Mouse (Mus musculus) hindbrain, embryonic 12.5 days (tissue): ENCODE results near the gene Lsm2. TPM values are rescaled to one million over a fixed set of nuclear protein-coding genes. Genes with fewer than 3 reads are reported as not detected.
"Not testable (repeated sequence)": the region's sequence is repeated elsewhere in the genome, so short reads cannot be mapped to it uniquely, and the experiment has no call there.

Experiments
- ATAC-seq: fragments of 200-750 bp; cut with Nextera tagmentation; 2 replicates; pipeline ENCODE4 v1.8.0; 2017; ENCODE audit warnings: moderate TSS enrichment; ENCODE audit not compliant: low FRiP score
- H3K27ac ChIP-seq: fragments of 300-500 bp; sonication (generic); 2 replicates; pipeline ENCODE4 v1.5.1; 2016; ENCODE audit warnings: mild to moderate bottlenecking
- H3K27me3 ChIP-seq: fragments of 300-500 bp; sonication (generic); 2 replicates; pipeline ENCODE4 v1.6.1; 2016; ENCODE audit warnings: mild to moderate bottlenecking
- H3K36me3 ChIP-seq: fragments of 300-500 bp; sonication (generic); 2 replicates; pipeline ENCODE4 v1.6.1; 2016; ENCODE audit warnings: mild to moderate bottlenecking
- H3K4me1 ChIP-seq: fragments of 300-500 bp; sonication (generic); 2 replicates; pipeline ENCODE4 v1.6.1; 2016
- H3K4me2 ChIP-seq: fragments of 300-500 bp; sonication (generic); replicated peaks from 2 replicates; pipeline ENCODE4 v1.6.1; 2016; ENCODE audit warnings: mild to moderate bottlenecking
- H3K4me3 ChIP-seq: fragments of 300-500 bp; sonication (generic); 2 replicates; pipeline ENCODE4 v1.5.1; 2016; ENCODE audit warnings: mild to moderate bottlenecking
- H3K9ac ChIP-seq: fragments of 300-500 bp; sonication (generic); 2 replicates; pipeline ENCODE4 v1.6.1; 2016; ENCODE audit warnings: mild to moderate bottlenecking, moderate library complexity
- H3K9me3 ChIP-seq: fragments of 300-500 bp; sonication (generic); replicated peaks from 2 replicates; pipeline ENCODE4 v1.6.1; 2016; ENCODE audit warnings: mild to moderate bottlenecking
- WGBS: fragments of 180-500 bp; shearing (Covaris S2); methylation state at CpG from one replicate; pipeline ENCODE4 v1.1.7; 2016; 5-methylcytosine and 5-hydroxymethylcytosine counted together
- polyA plus RNA-seq: library from polyadenylated mRNA; unstranded; fragments of >200 nt; fragmentation: Nextera tagmentation; extraction: Ambion mirVana; gene quantifications from 2 replicates; pipeline ENCODE4 v1.2.1, GENCODE M21; 2016

The Lsm2 gene
- polyA plus RNA-seq, 1 experiment from 2014 or later, result 158 TPM

DNA sequence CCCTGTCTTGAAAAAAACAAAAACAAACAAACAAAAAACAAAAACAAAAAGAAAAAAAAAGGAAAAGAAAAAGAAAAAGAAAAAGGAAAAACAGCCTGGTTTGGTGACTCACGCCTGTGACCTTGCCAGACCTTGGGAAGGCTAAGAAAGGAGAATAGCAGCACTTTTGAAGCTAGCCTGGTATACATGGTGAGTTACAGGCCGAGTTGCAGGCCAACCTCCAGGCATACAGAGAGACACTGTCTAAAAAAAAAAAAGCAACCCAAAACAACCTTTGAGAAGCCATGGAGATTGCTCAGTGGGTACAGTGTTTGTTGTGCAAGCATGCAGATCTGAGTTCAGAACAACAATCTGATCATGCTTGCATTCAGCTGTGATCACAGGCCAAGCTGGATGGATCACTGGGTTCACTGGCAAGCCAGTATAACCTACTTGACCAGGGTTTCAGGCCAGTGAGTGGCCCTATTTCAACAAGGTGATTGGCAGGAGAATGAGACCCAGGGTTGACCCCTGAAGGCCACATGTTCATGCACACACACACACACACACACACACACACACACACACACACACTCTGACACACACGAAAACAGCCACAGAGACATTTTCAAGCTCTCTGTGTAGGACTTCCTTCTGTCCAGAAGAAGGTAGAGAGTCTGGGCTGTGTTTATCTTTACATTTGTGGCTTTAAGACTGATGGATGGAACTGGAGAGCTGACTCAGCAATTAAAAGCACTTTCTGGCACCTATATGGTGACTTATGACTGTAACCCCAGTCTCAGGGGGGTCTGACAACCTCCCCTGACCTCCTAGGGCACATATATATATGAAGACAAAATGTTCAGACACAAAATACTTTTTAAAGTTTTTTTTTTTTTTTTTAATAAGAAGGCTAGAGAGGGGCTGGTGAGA lies 5.8 kb upstream of the Lsm2 start:
- Histone ChIP-seq H3K9ac (no peak overlapping the region), H3K27me3 (peaks cover 14% of the 10 kb centered on the region), H3K4me3 (no peak overlapping the region), H3K4me2 (no peak overlapping the region), H3K36me3 (no peaks in the 10 kb centered on the region), H3K4me1 (peaks cover 7% of the 10 kb centered on the region), H3K9me3 (no peaks in the 10 kb centered on the region), H3K27ac (no peak overlapping the region)
- no peak for ATAC-seq
- 84% methylated on average over 3 of the region's 3 CpGs for WGBS

DNA sequence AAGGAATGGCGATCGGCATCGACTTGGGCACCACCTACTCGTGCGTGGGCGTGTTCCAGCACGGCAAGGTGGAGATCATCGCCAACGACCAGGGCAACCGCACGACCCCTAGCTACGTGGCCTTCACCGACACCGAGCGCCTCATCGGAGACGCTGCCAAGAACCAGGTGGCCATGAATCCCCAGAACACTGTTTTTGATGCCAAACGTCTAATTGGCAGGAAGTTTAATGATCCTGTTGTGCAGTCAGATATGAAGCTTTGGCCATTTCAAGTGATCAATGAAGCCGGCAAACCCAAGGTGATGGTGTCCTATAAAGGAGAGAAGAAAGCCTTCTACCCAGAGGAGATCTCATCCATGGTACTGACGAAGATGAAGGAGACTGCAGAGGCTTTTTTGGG lies 4.7 kb upstream of the Lsm2 start:
- no peak for ATAC-seq
- H3K36me3 ChIP-seq, result no peaks in the 10 kb centered on the region
- no peak overlapping the region for H3K4me3 ChIP-seq
- H3K4me2 ChIP-seq, result no peak overlapping the region
- H3K27me3 ChIP-seq, result peaks cover 14% of the 10 kb centered on the region
- H3K4me1 ChIP-seq, result peaks cover 10% of the 10 kb centered on the region
- H3K27ac ChIP-seq, result no peak overlapping the region
- no peak overlapping the region for H3K9ac ChIP-seq
- no peaks in the 10 kb centered on the region for H3K9me3 ChIP-seq
- 93% methylated on average over 20 of the region's 20 CpGs for WGBS

DNA sequence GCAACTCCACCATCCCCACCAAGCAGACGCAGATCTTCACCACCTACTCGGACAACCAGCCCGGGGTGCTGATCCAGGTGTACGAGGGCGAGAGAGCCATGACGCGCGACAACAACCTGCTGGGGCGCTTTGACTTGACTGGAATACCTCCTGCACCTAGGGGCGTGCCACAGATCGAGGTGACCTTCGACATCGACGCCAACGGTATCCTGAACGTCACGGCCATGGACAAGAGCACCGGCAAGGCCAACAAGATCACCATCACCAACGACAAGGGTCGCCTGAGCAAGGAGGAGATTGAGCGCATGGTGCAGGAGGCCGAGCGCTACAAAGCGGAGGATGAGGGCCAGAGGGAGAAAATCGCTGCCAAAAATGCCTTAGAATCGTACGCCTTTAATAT lies 3.4 kb upstream of the Lsm2 start:
- WGBS, result 89% methylated on average over 27 of the region's 27 CpGs
- H3K4me1 ChIP-seq, result peaks cover 15% of the 10 kb centered on the region
- H3K4me3 ChIP-seq, result no peak overlapping the region
- no peak overlapping the region for H3K4me2 ChIP-seq
- no peak overlapping the region for H3K9ac ChIP-seq
- no peaks in the 10 kb centered on the region for H3K36me3 ChIP-seq
- no peaks in the 10 kb centered on the region for H3K9me3 ChIP-seq
- H3K27ac ChIP-seq, result no peak overlapping the region
- ATAC-seq, result no peak
- H3K27me3 ChIP-seq, result peaks cover 9% of the 10 kb centered on the region

DNA sequence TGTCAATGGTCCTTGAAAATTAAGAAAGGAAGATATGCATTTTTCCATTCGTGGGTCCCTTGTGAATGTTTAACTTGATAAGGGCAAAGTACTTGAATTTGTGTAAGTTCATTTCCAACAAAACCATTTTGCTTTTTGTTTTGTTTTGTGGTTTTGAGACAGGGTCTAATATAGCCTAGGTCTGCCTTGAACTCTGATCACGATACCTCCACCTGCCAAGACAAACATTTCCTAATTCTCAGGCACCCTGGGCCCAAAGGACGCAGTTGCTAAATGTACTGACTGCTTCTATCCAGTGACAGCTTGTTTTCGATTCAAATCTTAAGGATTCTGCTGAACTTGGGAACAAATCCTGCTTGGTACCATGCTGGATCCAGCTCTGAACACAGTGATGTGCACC lies 2.0 kb upstream of the Lsm2 start:
- no peak overlapping the region for H3K4me2 ChIP-seq
- ATAC-seq, result no peak
- H3K4me3 ChIP-seq, result no peak overlapping the region
- H3K27ac ChIP-seq, result no peak overlapping the region
- peaks cover 15% of the 10 kb centered on the region for H3K4me1 ChIP-seq
- no peaks in the 10 kb centered on the region for H3K27me3 ChIP-seq
- H3K36me3 ChIP-seq, result no peaks in the 10 kb centered on the region
- H3K9me3 ChIP-seq, result no peaks in the 10 kb centered on the region
- no peak overlapping the region for H3K9ac ChIP-seq
- WGBS, result 96% methylated on average over 4 of the region's 4 CpGs

DNA sequence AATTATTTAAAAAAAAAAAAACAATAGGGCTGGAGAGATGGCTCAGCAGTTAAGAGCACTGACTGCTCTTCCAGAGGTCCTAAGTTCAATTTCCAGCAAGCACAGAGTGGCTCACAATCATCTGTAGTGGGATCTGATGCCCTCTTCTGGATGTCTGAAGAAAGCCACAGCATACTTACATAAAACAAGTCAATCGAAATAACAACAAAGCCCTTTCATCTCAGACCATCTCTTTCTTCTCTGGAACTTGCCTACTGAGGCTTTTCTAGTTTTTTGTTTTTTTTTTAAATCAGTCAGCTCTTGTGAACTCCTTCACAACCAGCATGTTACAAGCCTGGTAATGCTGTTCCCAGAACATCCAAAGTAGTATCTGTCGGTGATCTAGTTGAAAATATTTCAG lies 1.0 kb upstream of the Lsm2 start:
- Histone ChIP-seq H3K9ac (peak overlapping the region; percentile 84), H3K4me2 (peak overlapping the region; percentile 82), H3K9me3 (no peaks in the 10 kb centered on the region), H3K36me3 (peaks cover 8% of the 10 kb centered on the region), H3K27ac (0 out of 2 replicates have a peak overlapping the region, but pooled peaks have one; percentile 96), H3K4me1 (peaks cover 15% of the 10 kb centered on the region), H3K27me3 (no peaks in the 10 kb centered on the region), H3K4me3 (peak overlapping the region; percentile 69)
- WGBS, result 15% methylated on average over 2 of the region's 2 CpGs
- no peak for ATAC-seq

DNA sequence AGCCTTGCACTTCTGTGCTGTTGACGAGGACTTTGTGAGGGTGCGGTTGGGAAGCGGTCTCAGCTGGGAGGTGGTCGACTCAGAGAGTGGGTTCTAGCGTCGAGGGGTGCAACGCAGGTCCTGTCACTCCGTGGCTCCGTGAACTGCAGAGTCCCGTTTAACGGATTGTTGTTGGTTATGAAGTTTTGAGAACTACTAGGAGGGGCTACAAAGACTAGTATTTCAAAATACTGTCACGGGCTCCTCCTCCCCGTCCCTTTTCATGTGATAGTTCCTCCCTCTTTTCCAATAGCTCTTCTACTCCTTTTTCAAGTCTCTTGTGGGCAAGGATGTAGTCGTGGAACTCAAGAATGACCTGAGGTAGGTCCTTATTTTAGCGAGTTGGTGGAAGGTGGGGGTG lies 666 bp downstream of the Lsm2 start:
- peak overlapping the region; percentile 84 for H3K9ac ChIP-seq
- peaks cover 15% of the 10 kb centered on the region for H3K4me1 ChIP-seq
- H3K4me2 ChIP-seq, result peak overlapping the region; percentile 82
- peak overlapping the region; percentile 96 for H3K27ac ChIP-seq
- H3K36me3 ChIP-seq, result peaks cover 20% of the 10 kb centered on the region
- H3K27me3 ChIP-seq, result no peaks in the 10 kb centered on the region
- 0% methylated on average over 15 of the region's 15 CpGs for WGBS
- H3K9me3 ChIP-seq, result no peaks in the 10 kb centered on the region
- H3K4me3 ChIP-seq, result peak overlapping the region; percentile 69
- ATAC-seq, result peak; percentile 29; the same call in 1 of the 2 replicates

DNA sequence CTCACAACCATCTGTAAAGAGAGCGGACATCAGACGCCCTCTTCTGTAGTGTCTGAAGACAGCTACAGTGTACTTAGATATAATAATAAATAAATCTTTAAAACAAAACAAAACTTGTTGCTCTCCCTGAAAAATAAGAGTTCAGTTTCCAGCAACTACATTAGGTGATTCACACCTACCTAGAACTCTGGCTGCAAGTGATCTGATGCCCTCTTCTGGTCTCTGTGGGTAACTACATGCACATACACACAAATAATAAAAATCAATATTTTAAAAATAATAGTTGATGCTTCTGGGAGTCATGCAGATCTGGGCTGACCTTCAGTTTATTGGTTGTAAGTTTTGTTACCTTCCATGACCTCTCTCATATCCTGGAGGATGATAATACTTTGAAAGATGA lies 2.6 kb downstream of the Lsm2 start:
- Histone ChIP-seq H3K4me2 (no peak overlapping the region), H3K4me1 (peaks cover 15% of the 10 kb centered on the region), H3K4me3 (no peak overlapping the region), H3K9me3 (no peaks in the 10 kb centered on the region), H3K27ac (no peak overlapping the region), H3K27me3 (no peaks in the 10 kb centered on the region), H3K36me3 (peaks cover 27% of the 10 kb centered on the region), H3K9ac (no peak overlapping the region)
- WGBS, result 79% methylated on average over 2 of the region's 2 CpGs
- ATAC-seq, result no peak

DNA sequence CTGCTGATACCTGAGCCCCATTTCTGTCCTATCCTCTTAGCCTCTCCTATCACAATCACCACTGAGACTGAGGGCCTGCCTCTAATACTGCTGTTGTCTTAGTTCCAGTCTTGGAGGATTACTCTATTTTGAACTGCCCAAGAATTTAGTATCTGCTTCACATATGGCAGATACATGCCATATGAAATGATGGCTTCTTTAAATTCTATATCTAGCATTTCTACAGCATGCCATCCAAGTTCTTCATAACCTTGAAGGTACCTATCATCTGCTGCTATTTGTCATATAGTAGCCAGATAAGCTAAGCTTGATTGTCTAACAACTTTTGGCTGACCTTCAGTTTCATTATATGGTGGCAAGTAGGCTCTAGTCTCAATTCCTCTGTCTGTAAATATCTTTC lies 13.1 kb downstream of the Lsm2 start:
- H3K27ac ChIP-seq, result no peak overlapping the region
- no peaks in the 10 kb centered on the region for H3K9me3 ChIP-seq
- no peaks in the 10 kb centered on the region for H3K27me3 ChIP-seq
- H3K4me3 ChIP-seq, result no peak overlapping the region
- no peak overlapping the region for H3K4me2 ChIP-seq
- no peak for ATAC-seq
- H3K36me3 ChIP-seq, result peaks cover 17% of the 10 kb centered on the region; the same call in 1 of the 2 replicates
- H3K4me1 ChIP-seq, result peaks cover 18% of the 10 kb centered on the region
- H3K9ac ChIP-seq, result no peak overlapping the region

DNA sequence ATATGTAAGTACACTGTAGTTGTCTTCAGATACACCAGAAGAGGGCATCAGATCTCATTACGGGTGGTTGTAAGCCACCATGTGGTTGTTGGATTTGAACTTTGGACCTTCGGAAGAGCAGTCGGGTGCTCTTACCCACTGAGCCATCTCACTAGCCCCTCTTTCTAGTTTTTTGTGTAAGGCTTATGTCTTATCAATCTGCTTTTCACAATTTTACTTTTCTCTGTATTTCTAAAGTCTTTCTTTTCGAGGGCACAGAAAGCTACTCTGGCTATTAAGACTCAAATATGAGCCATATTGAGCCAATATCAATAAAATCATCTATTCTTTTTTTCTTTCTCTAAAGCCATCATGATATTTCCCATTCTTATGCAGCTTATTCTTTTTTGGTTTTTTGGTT lies 13.5 kb downstream of the Lsm2 start:
- H3K4me1 ChIP-seq, result peaks cover 22% of the 10 kb centered on the region
- H3K36me3 ChIP-seq, result peaks cover 17% of the 10 kb centered on the region; the same call in 1 of the 2 replicates
- not testable (repeated sequence) for H3K4me3 ChIP-seq, H3K9me3 ChIP-seq, H3K27ac ChIP-seq, ATAC-seq, H3K9ac ChIP-seq, H3K4me2 ChIP-seq, H3K27me3 ChIP-seq
- 95% methylated on average over 4 of the region's 4 CpGs for WGBS

DNA sequence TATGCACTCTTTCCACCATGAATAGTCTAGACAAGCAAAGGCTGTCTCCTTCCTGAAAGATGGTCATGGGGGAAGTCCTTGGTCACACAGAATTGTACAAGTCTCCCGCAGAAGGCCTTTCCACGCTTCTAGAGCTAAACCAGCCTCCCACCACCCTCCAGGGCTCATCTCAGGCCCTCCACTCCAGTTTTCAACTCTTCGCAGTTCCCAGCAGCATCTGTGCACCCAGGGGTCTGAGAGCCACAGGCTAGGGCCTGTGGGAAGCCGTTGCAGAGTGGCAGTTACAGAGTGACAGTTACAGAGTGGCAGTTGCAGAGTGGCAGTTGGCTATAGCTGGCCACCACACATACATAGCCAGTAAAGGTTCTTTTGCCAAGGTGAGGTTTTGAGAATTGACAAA lies 14.3 kb downstream of the Lsm2 start:
- 95% methylated on average over 4 of the region's 4 CpGs for WGBS
- H3K9me3 ChIP-seq, H3K27ac ChIP-seq, H3K4me3 ChIP-seq, H3K27me3 ChIP-seq, ATAC-seq, H3K9ac ChIP-seq, H3K4me2 ChIP-seq: not testable (repeated sequence)
- H3K4me1 ChIP-seq, result peaks cover 23% of the 10 kb centered on the region
- peaks cover 15% of the 10 kb centered on the region; the same call in 1 of the 2 replicates for H3K36me3 ChIP-seq

DNA sequence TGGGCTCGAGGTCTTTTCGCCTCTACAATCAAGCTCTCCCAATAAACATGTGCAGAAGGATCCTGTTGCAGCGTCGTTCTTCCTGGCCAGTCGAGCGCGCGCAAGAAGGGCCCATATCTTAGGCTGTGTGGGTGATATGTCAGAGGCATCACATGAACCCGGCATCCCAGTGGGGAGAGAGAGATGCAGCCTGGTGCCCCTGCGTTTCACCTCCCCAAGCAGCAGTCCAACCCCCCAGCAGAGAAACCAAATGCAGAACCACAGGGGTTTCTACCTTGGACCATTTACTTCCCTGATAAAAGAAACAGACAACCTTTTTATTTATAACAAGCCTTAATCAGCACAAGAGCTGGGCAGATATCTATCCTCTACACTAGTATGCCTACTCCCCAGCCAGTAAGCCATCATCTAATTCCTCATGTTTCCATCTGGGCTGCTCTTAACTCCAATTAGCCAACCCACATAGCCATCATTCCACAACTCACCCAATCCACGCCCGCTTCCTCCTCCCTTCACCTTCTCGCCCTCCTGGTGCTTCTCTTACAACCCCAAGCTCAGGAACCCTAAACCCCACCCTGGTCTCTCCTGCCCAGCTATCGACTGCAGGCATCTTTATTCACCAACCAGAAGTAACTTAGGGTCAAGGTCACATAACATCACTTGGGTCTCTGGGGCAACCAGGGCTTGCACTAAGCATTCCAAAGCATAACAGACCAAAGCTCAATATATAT lies 14.9 kb downstream of the Lsm2 start:
- Histone ChIP-seq H3K9me3 (no peaks in the 10 kb centered on the region), H3K27me3 (no peaks in the 10 kb centered on the region), H3K4me3 (no peak overlapping the region), H3K36me3 (0 out of 2 replicates have a peak, but pooled peaks cover 10% of the 10 kb centered on the region), H3K27ac (no peak overlapping the region; the same call in 1 of the 2 replicates), H3K4me1 (peaks cover 25% of the 10 kb centered on the region), H3K4me2 (no peak overlapping the region; the same call in 1 of the 2 replicates), H3K9ac (no peak overlapping the region)
- no peak for ATAC-seq
- WGBS, result 93% methylated on average over 13 of the region's 14 CpGs

DNA sequence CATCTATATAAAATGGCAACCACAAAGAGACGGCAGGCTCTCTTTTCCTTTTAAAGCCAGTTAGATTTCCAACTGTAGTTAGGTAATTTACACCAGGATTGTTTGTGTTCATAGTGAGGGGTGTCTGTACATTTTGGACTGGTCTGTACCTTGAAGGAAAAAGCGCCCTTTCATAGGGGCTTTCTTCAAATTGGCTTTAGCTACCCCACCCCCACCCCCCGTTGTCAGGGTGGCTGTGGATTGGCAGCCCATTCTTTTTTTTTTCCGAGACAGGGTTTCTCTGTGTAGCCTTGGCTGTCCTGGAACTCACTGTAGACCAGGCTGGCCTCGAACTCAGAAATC lies 15.5 kb downstream of the Lsm2 start:
- no peak for ATAC-seq
- Histone ChIP-seq H3K27me3 (no peaks in the 10 kb centered on the region), H3K27ac (no peak overlapping the region), H3K9ac (no peak overlapping the region), H3K36me3 (0 out of 2 replicates have a peak, but pooled peaks cover 10% of the 10 kb centered on the region), H3K9me3 (no peaks in the 10 kb centered on the region), H3K4me2 (no peak overlapping the region), H3K4me1 (peaks cover 30% of the 10 kb centered on the region), H3K4me3 (no peak overlapping the region)
- 86% methylated on average over 5 of the region's 5 CpGs for WGBS
